Mouse (Mus musculus) liver, embryonic 14.5 days (tissue): ENCODE measurements around the gene Spryd4. TPM values are rescaled to one million over a fixed set of nuclear protein-coding genes. Genes with fewer than 3 reads are reported as not detected.

Experiments used
- ATAC-seq: fragments of 200-750 bp; cut with Nextera tagmentation; 2 replicates; pipeline ENCODE4 v1.8.0; 2017; ENCODE audit warnings: moderate number of reproducible peaks, mild to moderate bottlenecking, moderate library complexity; ENCODE audit not compliant: insufficient read depth
- DNase-seq, 3 experiments: peaks; one replicate each; pipeline ENCODE4 v3.0.0-alpha.2; 2012 to 2013; ENCODE audit warnings: low read depth in 3 of 3, low spot score in 3 of 3
- H3K27ac ChIP-seq: fragments of 300-500 bp; sonication (generic); 2 replicates; pipeline ENCODE4 v1.5.1; 2014; ENCODE audit warnings: moderate library complexity, mild to moderate bottlenecking, control low read depth, inconsistent platforms
- H3K27me3 ChIP-seq: fragments of 300-500 bp; sonication (generic); 2 replicates; pipeline ENCODE4 v1.6.1; 2014; ENCODE audit warnings: mild to moderate bottlenecking, low read length, moderate library complexity; ENCODE audit not compliant: control insufficient read depth, insufficient read depth
- H3K36me3 ChIP-seq: fragments of 300-500 bp; sonication (generic); replicated peaks from 2 replicates; pipeline ENCODE4 v1.6.1; 2014; ENCODE audit warnings: low read depth; ENCODE audit not compliant: control insufficient read depth, insufficient read depth
- H3K4me1 ChIP-seq, 2 experiments: fragments of 200-500 bp in 1 of 2; fragments of 300-500 bp in 1 of 2; sonication (generic) in 1 of 2; replicated peaks; 2 replicates each; pipeline ENCODE4 v1.6.1; 2012 to 2014; ENCODE audit warnings: antibody characterized with exemption in 1 of 2, inconsistent platforms in 1 of 2, low read length in 1 of 2; ENCODE audit not compliant: control insufficient read depth in 2 of 2, insufficient read depth in 2 of 2
- H3K4me2 ChIP-seq: fragments of 300-500 bp; sonication (generic); 2 replicates; pipeline ENCODE4 v1.6.1; 2014; ENCODE audit warnings: low read depth, mild to moderate bottlenecking, control low read depth, moderate library complexity
- H3K4me3 ChIP-seq, 2 experiments: fragments of 200-500 bp in 1 of 2; fragments of 300-500 bp in 1 of 2; sonication (generic) in 1 of 2; 2 replicates each; pipeline ENCODE4 v1.5.1; 2012 to 2014; ENCODE audit warnings: low read depth in 2 of 2, low read length in 2 of 2, mild to moderate bottlenecking in 2 of 2, control low read depth in 1 of 2, inconsistent platforms in 1 of 2, moderate library complexity in 1 of 2; ENCODE audit not compliant: insufficient read depth in 1 of 2
- H3K9ac ChIP-seq: fragments of 300-500 bp; sonication (generic); replicated peaks from 2 replicates; pipeline ENCODE4 v1.6.1; 2014; ENCODE audit warnings: mild to moderate bottlenecking, control low read depth, moderate library complexity
- H3K9me3 ChIP-seq: fragments of 300-500 bp; sonication (generic); 2 replicates; pipeline ENCODE4 v1.6.1; 2016; ENCODE audit warnings: low read length, mixed read lengths; ENCODE audit not compliant: control insufficient read depth
- CTCF ChIP-seq: IDR thresholded peaks from 2 replicates; pipeline ENCODE4 v1.5.1; 2016; ENCODE audit warnings: antibody characterized with exemption, low read depth, control low read depth
- EP300 ChIP-seq: IDR thresholded peaks from 2 replicates; pipeline ENCODE4 v1.6.1; 2016; ENCODE audit warnings: antibody characterized with exemption, low read depth
- WGBS: fragments of 180-500 bp; shearing (Covaris S2); extraction: QIAGEN DNeasy Blood & Tissue Kit; methylation state at CpG from one replicate; pipeline ENCODE4 v1.1.7; 2014; ENCODE audit not compliant: insufficient replicate concordance; 5-methylcytosine and 5-hydroxymethylcytosine counted together
- polyA plus RNA-seq, 2 experiments: library from polyadenylated mRNA; depleted of rRNA in 1 of 2; stranded (reverse) in 1 of 2; unstranded in 1 of 2; fragments of >200 nt; fragmentation: Nextera tagmentation in 1 of 2; extraction: Ambion mirVana in 1 of 2; gene quantifications; 2 replicates each; pipeline versions ENCODE4 v1.2.1 to v1.2.3; 2012 to 2014

Spryd4 gene
- polyA plus RNA-seq, 2 experiments: 12.9 to 20.8 TPM

DNA sequence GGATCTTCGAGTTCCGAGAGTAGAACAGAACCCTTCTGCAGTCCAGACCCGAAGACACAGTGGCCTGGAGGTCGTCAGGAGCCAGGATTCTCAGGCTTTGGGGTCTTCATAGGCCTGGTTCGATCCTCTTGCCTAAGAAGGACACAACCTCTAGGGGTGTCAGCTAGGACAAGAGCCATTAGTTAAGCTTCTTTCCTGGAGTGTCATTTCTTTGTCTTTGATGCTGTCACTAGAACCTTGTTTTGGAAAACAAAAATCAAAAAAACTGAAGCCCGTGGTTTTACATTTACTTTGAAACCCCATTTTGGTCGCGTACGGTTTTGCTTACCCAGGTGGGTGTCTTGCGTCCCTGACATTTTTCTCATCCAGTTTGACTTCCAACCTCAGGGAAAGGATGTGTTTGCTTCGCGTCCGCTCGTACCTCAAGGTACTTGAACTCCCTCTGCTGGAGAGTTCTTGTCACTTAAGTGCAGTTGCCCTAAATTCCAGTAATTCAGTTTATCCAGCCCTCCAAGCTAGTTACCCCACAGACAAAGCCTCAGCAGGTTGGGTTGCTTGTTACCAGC, 20.9 kb upstream of the Spryd4 start:
- under 1% methylated on average over 14 of the region's 14 CpGs for WGBS
- Histone ChIP-seq H3K9ac (peak overlapping the region; percentile 98), H3K27me3 (no peaks in the 10 kb centered on the region), H3K4me1 (peaks cover 4 to 18% of the 10 kb centered on the region in 2 experiments), H3K4me2 (peak overlapping the region; percentile 98), H3K9me3 (no peaks in the 10 kb centered on the region), H3K27ac (peak overlapping the region; percentile 94), H3K36me3 (peaks cover 3% of the 10 kb centered on the region), H3K4me3 (peak overlapping the region; percentile 92 to 100)
- ATAC-seq (peak; percentile 58), DNase-seq (peak; percentile 81 to 82 (median 82))
- TF ChIP-seq EP300 (no peak), CTCF (peak; percentile 89)

DNA sequence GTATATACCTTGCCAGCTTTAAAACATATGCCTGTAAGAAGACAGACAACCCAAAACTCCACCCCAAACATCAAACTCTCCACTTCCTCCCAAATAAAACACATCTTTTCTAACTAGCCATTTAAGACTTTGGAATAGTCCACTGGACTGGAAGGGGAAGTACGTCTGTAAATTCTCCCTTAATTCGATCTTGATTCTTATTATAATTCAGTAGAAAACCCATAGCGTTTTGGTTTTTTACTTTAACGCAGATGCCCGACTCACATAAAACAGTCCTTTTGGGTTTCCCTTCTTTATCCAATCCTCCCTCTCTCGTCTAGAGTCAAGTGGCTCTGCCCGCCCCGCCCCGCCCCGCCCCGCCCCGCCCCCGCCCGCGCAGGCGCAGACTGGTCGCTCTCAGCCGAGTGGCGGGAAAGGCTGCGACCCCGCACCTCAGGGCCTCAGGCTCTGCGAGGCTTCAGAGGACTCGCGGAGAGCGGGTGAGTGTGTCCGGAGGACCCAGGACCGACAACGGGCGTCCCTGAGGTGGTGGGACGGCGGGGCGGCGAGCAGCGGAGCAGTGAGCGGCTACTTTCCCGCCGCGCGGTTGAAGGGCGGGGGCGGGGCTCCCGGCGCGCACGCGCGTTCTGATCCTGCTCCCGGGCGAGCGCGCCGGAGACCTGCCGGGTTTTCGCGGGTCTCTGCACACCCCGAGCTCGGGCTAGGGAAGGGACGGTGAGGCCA, 20.3 kb upstream of the Spryd4 start, which contains the start of gene Timeless:
TSS of gene Timeless (plus strand) at position 369 of the 723 bp plus-strand sequence.
- ATAC-seq (peak; percentile 91), DNase-seq (peak; percentile 64 to 69 (median 64))
- H3K27ac ChIP-seq: peak within 1 kb of the TSS; percentile 94
- peak within 1 kb of the TSS; percentile 92 to 100 for H3K4me3 ChIP-seq
- H3K9ac ChIP-seq: peak within 1 kb of the TSS; percentile 98
- H3K4me2 ChIP-seq: peak within 1 kb of the TSS; percentile 98
- no peaks in the 10 kb centered on the region for H3K27me3 ChIP-seq
- H3K4me1 ChIP-seq: peaks cover 4 to 18% of the 10 kb centered on the region in 2 experiments
- no peaks in the 10 kb centered on the region for H3K9me3 ChIP-seq
- peak; percentile 33; the same call in 1 of the 2 replicates for TF ChIP-seq EP300
- TF ChIP-seq CTCF: no peak
- WGBS: under 1% methylated on average over 57 of the region's 58 CpGs
- peaks cover 3% of the 10 kb centered on the region for H3K36me3 ChIP-seq

DNA sequence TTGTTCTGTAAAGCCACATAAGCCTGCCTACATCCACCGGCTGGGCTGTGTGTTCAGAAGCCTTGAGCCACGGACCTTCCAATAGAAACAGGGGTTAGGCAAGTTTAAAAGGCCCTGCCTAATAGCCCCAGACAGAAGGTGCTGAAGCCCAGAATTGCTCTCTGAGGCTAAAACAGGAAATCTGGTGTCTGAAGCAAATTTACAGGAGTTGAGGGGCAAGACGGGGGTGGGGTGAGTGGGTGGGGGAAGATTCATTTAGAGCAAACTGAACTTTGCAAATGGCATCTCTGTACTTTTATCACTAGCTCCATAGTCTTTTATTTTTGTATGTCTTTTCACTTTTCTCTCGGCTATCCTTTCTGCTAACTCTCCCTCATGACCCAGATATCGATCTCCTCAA, 19.5 kb upstream of the Spryd4 start:
- Histone ChIP-seq H3K9me3 (no peaks in the 10 kb centered on the region), H3K27ac (peak overlapping the region; percentile 94), H3K9ac (peak overlapping the region; percentile 98), H3K4me1 (peaks cover 4 to 18% of the 10 kb centered on the region in 2 experiments), H3K36me3 (peaks cover 3% of the 10 kb centered on the region), H3K4me2 (peak overlapping the region; percentile 98), H3K4me3 (peak overlapping the region; percentile 92 to 100), H3K27me3 (no peaks in the 10 kb centered on the region)
- 8% methylated on average over 5 of the region's 5 CpGs for WGBS
- no peak for DNase-seq
- TF ChIP-seq CTCF: no peak
- TF ChIP-seq EP300: no peak
- no peak for ATAC-seq

DNA sequence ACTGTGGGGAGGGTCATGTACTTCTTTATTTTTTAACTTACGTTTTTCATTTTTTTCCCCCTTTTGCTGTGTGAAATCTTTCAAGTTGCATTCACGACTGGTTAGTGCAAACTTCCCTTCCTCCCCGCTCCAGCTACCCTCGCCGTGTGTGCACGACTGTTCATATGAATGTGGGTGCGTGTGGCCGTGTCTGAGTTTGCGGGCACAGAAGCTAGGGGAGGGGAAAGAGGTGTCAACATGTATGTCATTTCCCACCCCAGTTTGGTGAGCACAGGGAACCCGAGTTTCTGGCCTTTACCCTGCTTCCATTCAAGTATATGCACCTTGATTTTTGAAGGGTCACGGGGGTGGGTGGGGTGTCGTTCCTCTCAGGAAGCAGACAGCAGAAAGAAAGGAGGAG, 19.0 kb upstream of the Spryd4 start:
- Histone ChIP-seq H3K27me3 (no peaks in the 10 kb centered on the region), H3K4me3 (0 out of 4 replicates have a peak overlapping the region, but pooled peaks of 1 of the 2 experiments have one; percentile 100), H3K9ac (no peak overlapping the region; the same call in 1 of the 2 replicates), H3K36me3 (peaks cover 3% of the 10 kb centered on the region), H3K4me1 (peaks cover 4 to 15% of the 10 kb centered on the region in 2 experiments), H3K4me2 (peak overlapping the region; percentile 98), H3K27ac (no peak overlapping the region; the same call in 1 of the 2 replicates), H3K9me3 (no peaks in the 10 kb centered on the region)
- TF ChIP-seq EP300 (no peak), CTCF (no peak)
- WGBS: 68% methylated on average over 12 of the region's 12 CpGs
- DNase-seq (no peak), ATAC-seq (no peak)

DNA sequence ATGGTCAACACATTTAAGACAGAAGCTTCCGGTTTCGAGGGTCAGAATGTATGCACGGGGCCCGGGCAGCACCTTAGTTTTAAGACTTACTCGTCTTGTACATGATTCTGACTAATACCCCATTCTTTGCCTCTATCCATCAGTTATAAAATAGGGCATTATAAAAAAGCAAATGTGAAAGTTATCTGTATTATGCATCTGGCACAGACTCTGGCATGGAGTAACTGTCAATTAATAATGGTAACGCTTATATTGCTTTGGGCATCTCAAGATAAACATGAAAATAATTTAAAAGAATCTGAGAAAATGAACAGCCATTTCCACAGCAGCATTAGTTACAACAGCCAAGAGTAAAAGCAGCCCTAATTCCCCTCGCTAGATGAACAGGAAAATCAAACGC, 16.4 kb upstream of the Spryd4 start:
- H3K4me2 ChIP-seq: no peak overlapping the region
- no peaks in the 10 kb centered on the region for H3K27me3 ChIP-seq
- H3K9me3 ChIP-seq: no peaks in the 10 kb centered on the region
- DNase-seq: no peak
- ATAC-seq: no peak
- no peak overlapping the region for H3K4me3 ChIP-seq
- H3K4me1 ChIP-seq: peaks cover 2 to 9% of the 10 kb centered on the region in 2 experiments
- 71% methylated on average over 8 of the region's 8 CpGs for WGBS
- TF ChIP-seq CTCF: no peak
- TF ChIP-seq EP300: peak; percentile 33; the same call in 1 of the 2 replicates
- H3K9ac ChIP-seq: no peak overlapping the region
- H3K36me3 ChIP-seq: no peaks in the 10 kb centered on the region
- no peak overlapping the region for H3K27ac ChIP-seq
